Mouse (Mus musculus) megakaryocyte, embryonic 14.5 days (primary cell): ENCODE measurements around the gene Snx33. TPM values are rescaled to one million over a fixed set of nuclear protein-coding genes. Genes with fewer than 3 reads are reported as not detected.

Experiments used
- H3K27me3 ChIP-seq: replicated peaks from 2 replicates; pipeline ENCODE3; 2012; ENCODE audit warnings: inconsistent platforms
- H3K36me3 ChIP-seq: replicated peaks from 2 replicates; pipeline ENCODE3; 2012; ENCODE audit warnings: low read length, inconsistent platforms, mixed read lengths
- H3K4me1 ChIP-seq: 2 replicates; pipeline ENCODE4 v1.6.1; 2012; ENCODE audit warnings: inconsistent platforms
- H3K4me3 ChIP-seq: replicated peaks from 2 replicates; pipeline ENCODE3; 2012; ENCODE audit warnings: moderate library complexity, mild to moderate bottlenecking, inconsistent platforms
- H3K9me3 ChIP-seq: 2 replicates; pipeline ENCODE4 v1.6.1; 2012; ENCODE audit warnings: inconsistent platforms
- FLI1 ChIP-seq: IDR thresholded peaks from 2 replicates; pipeline ENCODE4 v1.6.1; 2012; ENCODE audit warnings: low read length, inconsistent platforms, mixed read lengths
- GATA1 ChIP-seq: IDR thresholded peaks from 3 replicates; pipeline ENCODE4 v1.6.1; 2012; ENCODE audit warnings: mixed read lengths, low read length, inconsistent platforms, borderline replicate concordance
- polyA plus RNA-seq: library from polyadenylated mRNA; stranded (reverse); fragments of >175 nt; gene quantifications from 2 replicates; pipeline ENCODE4 v1.2.3, GENCODE M21; 2012; ENCODE audit warnings: low replicate concordance; ENCODE audit not compliant: insufficient read depth

Snx33 gene
- 0.19 and 0.94 TPM in 2 replicates for polyA plus RNA-seq

DNA sequence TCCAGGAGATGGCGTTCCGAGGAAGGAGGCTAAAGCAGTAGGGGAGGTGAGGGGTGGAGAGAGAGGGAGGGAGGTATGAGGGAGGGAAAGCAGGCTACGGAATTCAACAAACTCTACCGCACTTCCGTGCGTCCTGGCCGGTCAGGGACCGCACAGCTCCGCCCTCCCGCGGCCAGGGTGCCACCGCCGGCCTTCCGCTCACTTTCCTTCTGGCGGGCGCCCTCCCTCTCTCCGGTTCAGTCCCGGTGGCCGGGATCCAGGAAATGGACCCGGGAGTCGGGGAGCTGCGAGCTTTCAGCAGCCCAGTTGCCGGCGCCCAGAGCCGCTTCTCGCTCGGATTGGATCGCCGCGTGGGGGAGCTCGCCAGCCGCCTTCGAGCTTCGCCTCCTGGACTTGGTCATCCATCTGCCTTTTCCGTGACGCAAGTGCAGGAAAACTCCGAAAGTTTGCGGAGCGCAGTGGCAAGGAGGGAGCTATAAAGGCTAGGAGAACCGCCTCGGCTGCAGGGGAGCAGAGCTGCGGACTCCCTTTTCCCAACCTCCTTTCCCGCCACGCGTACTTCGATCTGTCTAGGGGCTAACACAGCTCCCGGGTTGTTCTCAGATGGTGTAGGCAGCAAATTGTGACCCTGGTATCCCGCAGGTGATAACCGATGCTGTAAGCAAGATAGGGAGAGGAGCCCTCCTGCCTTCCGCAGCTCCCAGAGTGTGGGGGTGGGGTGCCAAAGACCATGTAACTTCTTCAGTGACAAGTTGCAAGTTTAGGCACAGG is at the start of gene Snx33:
Gene Snx33 (minus strand): TSS at position 331 of the 771 bp plus-strand sequence.
- H3K4me1 ChIP-seq, result peaks cover 53% of the 10 kb centered on the region
- peaks cover 68% of the 10 kb centered on the region for H3K27me3 ChIP-seq
- peaks cover 5% of the 10 kb centered on the region for H3K36me3 ChIP-seq
- no peaks in the 10 kb centered on the region for H3K9me3 ChIP-seq
- peak within 1 kb of the TSS; percentile 95 for H3K4me3 ChIP-seq
- TF ChIP-seq FLI1 (no peak), GATA1 (no peak)

DNA sequence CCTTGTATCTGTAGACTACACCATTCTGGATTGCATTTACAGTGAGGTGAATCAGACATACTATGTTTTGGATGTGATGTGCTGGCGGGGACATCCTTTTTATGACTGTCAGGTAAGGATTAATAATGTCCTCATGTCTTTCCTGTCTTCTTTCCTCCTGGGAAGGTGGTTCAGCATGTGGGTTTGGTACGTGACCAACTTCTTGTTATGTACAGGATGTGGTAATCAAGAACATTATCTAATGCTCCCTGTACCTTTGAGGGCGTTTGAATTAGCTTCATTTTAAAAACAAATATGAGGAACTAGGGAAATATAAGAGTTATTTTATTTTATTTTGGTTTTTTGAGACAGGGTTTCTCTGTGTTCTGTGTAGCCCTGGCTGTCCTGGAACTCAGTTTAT is 47.0 kb upstream of the Snx33 start:
- peaks cover 43% of the 10 kb centered on the region for H3K36me3 ChIP-seq
- peaks cover 4% of the 10 kb centered on the region for H3K9me3 ChIP-seq
- peaks cover 23% of the 10 kb centered on the region for H3K27me3 ChIP-seq
- peaks cover 33% of the 10 kb centered on the region for H3K4me1 ChIP-seq
- H3K4me3 ChIP-seq, result no peak overlapping the region
- TF ChIP-seq FLI1 (no peak), GATA1 (no peak)

DNA sequence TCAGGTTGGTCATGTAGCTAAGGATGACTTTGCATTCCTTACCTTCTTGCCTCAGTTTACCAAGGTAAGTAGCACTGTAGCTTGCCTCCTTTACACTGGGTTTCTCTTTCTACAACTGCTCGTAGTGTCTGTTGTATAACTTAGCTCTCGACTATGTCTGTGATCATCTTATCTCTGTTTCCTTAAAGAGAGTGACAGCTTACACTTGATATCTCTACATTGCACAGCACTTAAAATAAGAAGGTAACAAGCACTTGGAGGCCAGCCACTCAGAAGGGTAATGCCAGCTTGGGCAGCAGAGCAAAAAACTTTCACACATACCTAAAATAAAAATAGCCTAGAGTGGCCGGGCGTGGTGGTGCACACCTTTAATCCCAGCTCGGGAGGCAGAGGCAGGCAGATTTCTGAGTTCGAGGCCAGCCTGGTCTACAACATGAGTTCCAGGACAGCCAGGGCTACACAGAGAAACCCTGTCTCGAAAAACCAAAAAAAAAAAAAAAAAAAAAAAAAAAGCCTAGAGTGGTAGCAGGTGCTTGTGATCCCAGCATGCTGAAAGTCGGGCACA is 45.9 kb upstream of the Snx33 start:
- Histone ChIP-seq H3K36me3 (peaks cover 37% of the 10 kb centered on the region), H3K9me3 (no peaks in the 10 kb centered on the region), H3K4me1 (peaks cover 45% of the 10 kb centered on the region), H3K4me3 (no peak overlapping the region), H3K27me3 (peaks cover 23% of the 10 kb centered on the region)
- no peak for TF ChIP-seq FLI1
- TF ChIP-seq GATA1, result no peak

DNA sequence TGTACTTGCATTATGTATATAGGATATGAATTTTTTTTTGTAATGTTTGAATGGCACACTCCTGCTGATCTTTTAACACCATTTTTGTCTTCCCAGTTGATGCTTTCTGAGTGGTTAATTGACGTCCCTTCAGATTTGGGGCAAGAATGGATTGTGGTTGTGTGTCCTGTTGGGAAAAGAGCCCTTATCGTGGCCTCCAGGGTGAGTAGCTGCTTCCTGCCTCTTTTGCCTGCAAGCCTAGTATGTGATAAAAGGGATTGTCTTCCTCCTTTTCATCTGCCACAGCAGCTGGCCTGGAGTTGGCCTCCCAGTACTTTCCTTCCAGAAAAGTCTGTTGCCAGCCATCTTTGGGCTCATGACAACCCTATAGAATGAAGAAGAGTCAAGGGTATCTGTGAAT is 42.0 kb upstream of the Snx33 start:
- H3K36me3 ChIP-seq, result peaks cover 52% of the 10 kb centered on the region

DNA sequence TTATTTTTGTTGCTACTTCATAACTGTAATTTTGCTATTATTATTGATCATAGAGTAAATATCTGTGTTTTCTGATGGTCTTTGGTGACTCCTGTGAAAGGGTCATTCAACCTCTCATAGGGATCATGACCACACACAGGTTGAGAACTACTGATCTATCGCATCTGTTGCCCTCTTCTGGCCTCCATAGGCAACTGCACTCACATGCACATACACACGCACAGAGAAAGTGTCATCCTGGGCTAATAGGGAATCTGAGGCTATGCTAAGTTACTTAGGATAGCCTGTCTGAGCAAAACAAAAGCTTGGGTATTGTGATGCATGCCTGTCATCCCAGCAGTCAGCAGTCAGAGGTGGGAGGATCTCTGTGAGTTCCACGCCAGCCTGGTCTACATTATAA is 33.4 kb upstream of the Snx33 start:
- no peaks in the 10 kb centered on the region for H3K27me3 ChIP-seq
- H3K4me3 ChIP-seq, result no peak overlapping the region
- H3K9me3 ChIP-seq, result peaks cover 4% of the 10 kb centered on the region; the same call in 1 of the 2 replicates
- H3K4me1 ChIP-seq, result peaks cover 19% of the 10 kb centered on the region
- H3K36me3 ChIP-seq, result peaks cover 65% of the 10 kb centered on the region
- TF ChIP-seq FLI1 (no peak), GATA1 (no peak)

More for the DNA sequence above, 42.0 kb upstream of the Snx33 start:
- Histone ChIP-seq H3K4me1 (peaks cover 53% of the 10 kb centered on the region), H3K4me3 (no peak overlapping the region), H3K9me3 (peaks cover 5% of the 10 kb centered on the region), H3K27me3 (peaks cover 18% of the 10 kb centered on the region)
- peak; percentile 31; the same call in 1 of the 3 replicates for TF ChIP-seq GATA1
- TF ChIP-seq FLI1, result no peak

DNA sequence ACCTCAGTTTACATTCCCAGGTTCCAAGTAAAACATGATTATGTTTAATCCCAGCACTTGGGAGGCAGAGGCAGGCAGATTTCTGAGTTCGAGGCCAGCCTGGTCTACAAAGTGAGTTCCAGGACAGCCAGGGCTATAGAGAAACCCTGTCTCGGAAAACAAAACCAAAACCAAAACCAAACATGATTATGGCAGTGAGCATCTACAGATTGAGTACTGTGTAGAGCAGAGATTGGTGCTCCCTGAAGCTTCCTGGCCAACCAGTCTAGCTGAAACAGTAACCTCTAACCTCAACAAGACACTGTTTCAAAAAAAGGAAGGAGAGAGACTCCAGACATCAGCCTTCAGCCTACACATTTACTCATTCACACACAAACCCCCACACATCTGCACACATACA is 30.5 kb upstream of the Snx33 start:
- peaks cover 4% of the 10 kb centered on the region; the same call in 1 of the 2 replicates for H3K9me3 ChIP-seq
- peaks cover 50% of the 10 kb centered on the region for H3K36me3 ChIP-seq
- H3K27me3 ChIP-seq, result no peaks in the 10 kb centered on the region
- peaks cover 11% of the 10 kb centered on the region for H3K4me1 ChIP-seq
- H3K4me3 ChIP-seq, result no peak overlapping the region
- no peak for TF ChIP-seq GATA1
- no peak for TF ChIP-seq FLI1

DNA sequence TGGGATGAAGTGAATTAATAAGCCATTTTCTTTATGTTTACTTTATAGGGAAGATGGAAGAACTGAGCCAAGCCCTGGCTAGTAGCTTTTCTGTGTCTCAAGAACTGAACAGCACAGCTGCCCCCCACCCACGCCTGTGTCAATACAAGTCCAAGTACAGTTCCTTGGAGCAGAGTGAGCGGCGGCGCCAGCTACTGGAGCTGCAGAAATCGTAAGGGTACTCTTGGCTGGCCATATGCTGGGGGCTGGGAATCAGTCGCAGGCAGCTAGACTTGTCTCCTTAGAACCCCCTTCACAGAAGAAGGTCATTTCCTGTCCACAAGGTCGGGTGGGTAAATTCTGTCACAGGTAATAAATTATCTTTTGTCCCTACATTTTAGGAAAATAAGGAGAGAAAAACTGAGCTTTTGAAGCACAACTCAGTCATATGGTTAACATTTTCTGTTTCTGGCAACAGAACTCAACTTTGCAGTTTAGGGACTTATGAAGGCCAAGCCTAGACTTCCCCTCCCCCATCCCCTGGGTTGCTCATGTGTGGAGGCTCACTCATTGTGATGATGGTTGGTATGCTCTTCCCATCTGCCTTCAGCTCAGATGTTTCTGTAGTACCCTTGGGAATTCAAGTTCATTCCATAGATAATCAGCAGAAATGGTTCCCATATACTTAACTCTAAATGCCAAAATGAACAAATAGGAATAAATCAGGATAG is 28.9 kb upstream of the Snx33 start:
- TF ChIP-seq GATA1 (no peak), FLI1 (no peak)
- Histone ChIP-seq H3K4me1 (peaks cover 4% of the 10 kb centered on the region), H3K36me3 (peaks cover 34% of the 10 kb centered on the region), H3K9me3 (peaks cover 4% of the 10 kb centered on the region; the same call in 1 of the 2 replicates), H3K27me3 (no peaks in the 10 kb centered on the region), H3K4me3 (no peak overlapping the region)

DNA sequence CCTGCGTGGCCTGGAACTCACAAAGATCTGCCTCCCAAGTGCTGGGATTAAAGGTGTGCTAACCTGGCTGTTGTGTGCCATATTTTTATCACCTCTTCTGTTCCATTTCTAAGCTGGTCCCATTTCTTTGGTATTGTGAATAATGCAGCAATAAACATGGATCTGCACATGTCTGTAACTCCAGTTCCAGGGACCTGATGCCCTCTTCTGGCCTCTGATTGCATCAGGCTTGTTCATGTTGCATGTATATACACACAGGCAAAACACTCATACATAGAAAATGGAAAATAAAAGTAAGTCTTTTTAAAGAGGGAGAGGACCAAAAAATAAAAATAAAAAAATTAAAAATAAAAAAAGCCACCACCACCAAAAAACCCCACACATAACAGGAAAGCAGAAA is 25.4 kb upstream of the Snx33 start:
- Histone ChIP-seq H3K9me3 (no peaks in the 10 kb centered on the region), H3K27me3 (no peaks in the 10 kb centered on the region), H3K4me3 (no peak overlapping the region), H3K4me1 (peaks cover 17% of the 10 kb centered on the region), H3K36me3 (peaks cover 18% of the 10 kb centered on the region)
- TF ChIP-seq GATA1 (no peak), FLI1 (no peak)

DNA sequence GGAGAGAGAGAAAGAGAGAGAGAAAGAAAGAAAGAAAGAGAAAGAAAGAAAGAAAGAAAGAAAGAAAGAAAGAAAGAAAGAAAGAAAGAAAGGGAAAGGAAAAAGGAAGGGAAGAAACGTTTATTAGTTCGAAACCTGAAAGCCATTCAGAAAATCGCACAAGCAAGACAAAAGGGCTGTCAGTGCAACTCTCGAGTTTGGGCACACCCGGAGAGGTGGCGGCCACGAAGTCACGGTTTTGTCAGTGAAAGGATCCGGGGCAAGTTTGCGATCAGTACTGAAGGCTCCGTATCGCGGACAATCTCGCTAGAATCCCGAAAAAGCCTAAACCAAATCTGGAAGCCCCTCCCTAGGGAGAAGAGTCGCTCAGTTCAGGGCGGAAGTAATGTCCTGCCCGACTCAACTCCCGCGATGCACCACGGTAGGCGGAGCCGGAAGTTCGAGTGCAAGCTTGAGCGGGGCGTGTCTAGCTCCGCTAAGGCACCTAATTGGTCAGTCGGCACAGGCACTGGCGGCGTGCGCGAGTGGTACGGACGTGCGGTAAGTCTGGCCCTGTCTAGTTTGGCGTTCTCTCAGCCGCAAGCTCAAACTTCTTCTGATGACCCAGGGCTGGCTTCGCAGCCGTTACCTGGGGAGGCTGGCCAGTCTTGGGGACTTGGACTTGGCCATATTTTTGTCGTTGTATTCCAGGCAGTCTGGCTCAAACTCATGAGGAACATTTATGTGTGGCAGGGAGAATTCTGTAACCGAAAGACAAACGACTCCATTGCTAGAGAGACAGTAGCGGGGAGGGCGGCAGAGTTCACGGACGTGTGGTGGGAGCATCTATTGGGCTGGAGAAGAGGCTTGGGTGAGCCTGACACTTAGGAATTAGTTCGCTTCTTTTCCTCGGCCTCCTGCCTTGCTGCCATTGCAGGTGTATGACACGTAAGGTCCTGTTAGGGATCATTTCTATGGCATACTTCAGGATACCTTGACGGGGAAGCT is 22.5 kb upstream of the Snx33 start, which contains the start of gene Snupn:
Gene Snupn (plus strand): TSS at position 465 of the 987 bp plus-strand sequence.
- Histone ChIP-seq H3K9me3 (no peaks in the 10 kb centered on the region), H3K36me3 (peaks cover 1% of the 10 kb centered on the region), H3K4me3 (peak within 1 kb of the TSS; percentile 96), H3K4me1 (peaks cover 17% of the 10 kb centered on the region), H3K27me3 (no peaks in the 10 kb centered on the region)
- TF ChIP-seq FLI1 (peak; percentile 68), GATA1 (no peak)
